Mouse (Mus musculus): ENCODE measurements at regions not wholly inside any gene's neighbourhood (a gene's known extent, or its start where the extent isn't known, plus 50 kb on each side); places are given as distances from the start of the nearest gene placed in this dataset.
"Not testable (repeated sequence)": the region's sequence is repeated elsewhere in the genome, so short reads cannot be mapped to it uniquely, and the experiment has no call there.

DNA sequence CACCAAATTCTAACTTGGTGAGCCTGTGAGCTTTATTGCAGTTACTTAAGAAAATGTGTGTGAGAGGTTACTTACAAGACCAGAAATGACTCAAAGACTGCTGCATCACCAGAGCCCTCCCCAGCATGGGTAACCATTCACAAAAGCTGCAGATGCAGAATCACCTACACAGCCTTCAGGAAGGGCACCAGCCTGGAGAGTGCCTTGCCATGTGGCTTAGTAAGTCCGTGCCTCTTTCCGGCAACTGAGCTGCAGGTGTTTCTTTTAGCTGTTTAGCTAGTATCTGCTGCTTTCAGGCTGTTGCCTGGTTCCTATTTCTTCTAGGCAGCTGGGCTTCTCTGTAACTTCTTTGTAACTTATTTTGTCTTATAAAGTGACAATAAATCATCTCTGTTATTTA, 213.2 kb upstream of the Stxbp6 start:
- DNase-seq (ENCODE audit: low spot score) = no peak

DNA sequence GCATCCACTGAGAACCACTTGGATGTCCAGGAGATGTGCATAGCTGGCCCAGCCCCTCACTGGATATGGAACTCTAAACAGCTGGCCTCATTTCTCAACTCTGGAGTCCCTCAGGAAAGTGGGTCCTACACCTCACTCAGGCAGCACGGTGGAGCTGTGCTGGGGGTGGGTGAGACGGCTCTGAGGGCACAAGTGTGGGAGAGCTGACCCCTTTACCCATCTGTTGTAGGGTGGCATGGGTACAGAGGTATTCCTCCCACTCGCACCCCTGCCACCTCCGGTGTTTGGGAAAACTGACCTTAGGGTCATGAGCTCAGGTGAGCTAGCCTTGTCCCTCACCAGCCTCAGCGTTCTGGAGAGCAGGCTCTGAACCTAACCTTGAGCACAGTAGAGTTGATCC, 181.8 kb upstream of the Stxbp6 start:
- DNase-seq (ENCODE audit: low spot score) = no peak

DNA sequence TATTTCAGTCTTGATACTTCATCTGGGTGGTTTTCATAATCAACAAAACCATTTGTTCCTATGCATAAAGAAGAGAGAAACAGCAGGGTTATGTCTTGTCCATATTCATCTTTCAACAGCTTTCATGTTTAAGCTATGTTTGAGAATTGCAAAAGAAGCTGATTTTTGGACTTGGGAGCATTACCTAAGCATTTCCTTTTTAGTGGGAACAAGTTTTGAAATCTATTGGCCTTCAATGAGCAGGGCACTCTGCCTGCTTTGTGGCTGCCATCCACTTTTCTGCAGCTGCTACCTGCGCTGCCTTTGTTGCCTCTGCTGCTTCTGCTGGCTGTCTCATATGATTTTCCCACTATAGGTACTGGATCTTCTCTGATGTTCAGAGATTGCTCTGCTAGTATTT, 136.6 kb upstream of the Stxbp6 start:
- no peak for DNase-seq (ENCODE audit: low spot score)

DNA sequence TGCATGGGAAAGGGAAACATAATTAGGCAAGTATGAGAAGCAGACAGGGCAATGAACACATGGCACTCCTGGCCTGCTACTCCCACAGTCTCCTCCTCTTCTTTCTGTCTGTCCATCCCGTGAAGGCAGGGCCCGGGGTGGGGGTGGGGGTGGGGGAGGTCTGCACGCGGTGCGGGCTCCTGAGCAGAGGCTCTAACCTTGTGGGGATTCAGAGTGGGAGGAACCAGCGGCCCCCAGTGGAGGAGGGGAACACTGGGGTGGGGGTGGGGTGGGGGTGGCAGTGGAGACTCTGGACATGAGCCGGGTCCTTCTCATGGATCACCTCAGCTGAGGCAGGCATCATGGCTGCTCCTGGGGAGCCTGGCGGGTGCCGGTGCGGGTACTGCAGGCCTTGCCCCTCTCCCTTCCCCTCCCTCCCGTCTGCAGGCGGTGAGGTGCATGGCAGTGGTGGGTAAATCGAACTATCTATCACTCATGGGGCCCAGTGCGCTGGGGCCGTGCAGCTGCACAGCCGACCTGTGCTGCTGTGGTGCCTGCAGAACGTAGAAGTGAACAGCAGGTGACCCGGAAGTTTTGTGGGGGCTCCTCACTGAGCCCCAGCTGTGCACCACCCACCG, 120.9 kb upstream of the Stxbp6 start:
- no peak for DNase-seq (ENCODE audit: low spot score)

DNA sequence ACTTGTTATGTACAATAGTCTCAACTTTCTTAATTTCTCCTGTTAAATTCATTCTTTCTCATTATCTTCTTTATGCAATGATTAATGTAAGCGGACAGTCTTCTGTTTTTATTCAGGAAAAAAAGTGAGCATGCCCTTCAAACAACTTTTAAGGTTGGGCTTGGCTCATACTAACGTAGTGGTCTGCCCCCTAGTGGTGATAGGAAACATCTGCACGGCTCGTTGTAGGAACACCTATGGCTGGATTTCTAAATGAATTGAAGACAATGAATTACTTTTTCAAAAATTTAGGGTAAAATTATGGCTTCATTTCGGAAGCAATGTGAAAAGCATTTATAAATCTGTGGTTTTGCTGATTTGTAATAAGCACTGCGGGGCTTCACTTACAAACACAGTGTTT, 112.6 kb upstream of the Stxbp6 start:
- no peak for DNase-seq (ENCODE audit: low spot score)

DNA sequence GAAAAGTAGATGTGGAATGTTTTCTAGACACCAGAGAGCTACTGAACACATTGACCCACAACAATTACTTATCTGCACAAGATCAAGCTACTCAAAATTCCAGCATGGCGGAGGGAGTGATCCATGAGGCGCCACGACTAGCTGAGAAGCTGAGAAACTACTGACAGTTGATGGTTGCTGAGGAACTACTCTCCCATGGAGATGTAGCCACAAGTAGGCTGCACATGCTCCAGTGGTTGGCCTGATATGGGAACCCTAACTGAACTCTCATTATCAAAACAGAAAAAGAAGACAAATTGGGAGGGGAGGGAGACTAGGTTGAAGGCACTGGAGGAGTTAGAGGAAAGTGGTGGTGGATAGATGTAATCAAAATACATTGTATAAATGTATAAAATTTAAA, 110.0 kb upstream of the Stxbp6 start:
- DNase-seq (ENCODE audit: low spot score) = no peak

DNA sequence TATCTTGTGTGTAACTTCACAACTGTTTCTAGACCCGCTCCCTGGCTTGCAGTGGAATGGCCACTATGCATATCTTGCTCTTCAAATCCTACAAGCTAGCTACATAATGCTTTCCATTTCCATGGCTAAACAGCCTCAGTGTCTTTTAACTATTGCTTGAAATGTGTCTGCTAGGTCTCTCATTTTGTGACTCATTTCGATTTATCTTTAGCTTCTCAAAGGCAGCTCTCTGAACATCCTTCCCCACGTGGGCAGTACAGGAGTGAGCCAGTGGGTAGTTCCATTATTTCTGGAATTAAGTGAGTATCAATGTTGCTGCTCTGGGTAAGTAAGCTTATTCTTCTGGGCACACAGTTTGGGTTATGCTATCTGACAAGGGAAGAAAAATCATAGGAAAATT, 102.9 kb upstream of the Stxbp6 start:
- no peak for DNase-seq (ENCODE audit: low spot score)

DNA sequence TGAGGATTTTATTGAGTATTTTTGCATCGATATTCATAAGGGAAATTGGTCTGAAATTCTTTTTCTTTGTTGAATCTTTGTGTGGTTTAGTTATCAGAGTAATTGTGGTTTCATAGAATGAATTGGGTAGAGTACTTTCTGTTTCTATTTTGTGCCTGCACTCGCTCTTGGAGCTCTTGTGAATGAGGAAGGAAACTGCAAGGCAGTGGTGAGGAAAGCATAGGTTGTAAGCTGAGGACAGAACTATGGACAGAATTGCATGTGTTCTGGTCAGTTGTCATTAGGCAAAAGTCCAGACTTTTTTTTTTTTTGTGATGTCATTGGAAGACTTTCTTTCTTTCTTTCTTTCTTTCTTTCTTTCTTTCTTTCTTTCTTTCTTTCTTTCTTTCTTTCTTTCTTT, 100.8 kb upstream of the Stxbp6 start:
- DNase-seq (ENCODE audit: low spot score) = not testable (repeated sequence)

DNA sequence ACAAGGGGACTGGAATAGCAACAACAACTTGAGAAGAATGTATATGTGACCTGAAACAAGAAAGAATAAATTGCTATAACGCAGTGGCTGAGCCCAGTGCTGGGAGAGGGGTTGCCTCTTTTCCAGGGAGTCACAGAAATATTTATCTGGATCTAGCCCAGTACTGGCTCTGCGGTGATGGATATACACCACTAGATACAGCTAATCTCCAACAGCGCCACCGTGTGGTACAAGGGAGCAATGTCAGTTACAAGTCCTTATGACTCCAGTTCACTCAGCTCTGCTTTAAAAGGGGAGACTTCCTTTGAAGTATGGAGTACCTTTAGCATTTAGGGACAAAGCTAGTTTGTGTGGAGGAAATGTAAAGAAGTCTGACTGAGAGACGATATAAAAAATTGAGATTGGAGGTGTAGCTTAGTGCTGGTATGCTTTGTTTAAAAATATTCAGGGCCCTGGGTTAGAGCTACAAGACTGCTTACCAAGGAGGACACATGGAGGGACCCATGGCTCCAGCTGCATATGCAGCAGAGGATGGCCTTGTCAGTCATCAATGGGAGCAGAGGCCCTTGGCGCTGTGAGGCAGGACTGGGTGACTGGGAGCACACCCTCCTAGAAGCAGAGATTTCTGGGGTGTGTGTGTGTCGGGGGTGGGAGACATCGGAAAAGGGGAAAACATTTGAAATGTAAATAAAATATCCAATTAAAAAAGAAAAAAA, 97.6 kb upstream of the Stxbp6 start:
- DNase-seq (ENCODE audit: low spot score) = peak; percentile 84

DNA sequence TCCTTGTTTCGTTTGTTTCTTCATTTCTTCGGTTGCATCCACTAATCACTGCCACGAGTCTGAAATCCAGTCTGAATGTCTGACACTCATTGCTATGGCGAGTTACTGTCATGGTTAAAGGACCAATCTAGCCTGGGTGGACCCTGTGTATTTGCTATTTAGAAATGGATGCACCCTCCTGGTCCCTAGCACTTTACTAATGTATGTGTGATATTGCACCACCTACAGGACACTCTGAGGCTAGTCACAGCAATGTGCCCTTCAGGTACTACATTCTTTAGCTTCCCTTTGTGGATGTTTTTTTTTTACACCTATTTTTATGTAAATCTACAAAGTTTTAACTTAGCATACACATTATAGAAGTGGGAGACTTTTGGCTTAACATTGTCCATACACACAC, 87.5 kb upstream of the Stxbp6 start:
- no peak for DNase-seq (ENCODE audit: low spot score)

DNA sequence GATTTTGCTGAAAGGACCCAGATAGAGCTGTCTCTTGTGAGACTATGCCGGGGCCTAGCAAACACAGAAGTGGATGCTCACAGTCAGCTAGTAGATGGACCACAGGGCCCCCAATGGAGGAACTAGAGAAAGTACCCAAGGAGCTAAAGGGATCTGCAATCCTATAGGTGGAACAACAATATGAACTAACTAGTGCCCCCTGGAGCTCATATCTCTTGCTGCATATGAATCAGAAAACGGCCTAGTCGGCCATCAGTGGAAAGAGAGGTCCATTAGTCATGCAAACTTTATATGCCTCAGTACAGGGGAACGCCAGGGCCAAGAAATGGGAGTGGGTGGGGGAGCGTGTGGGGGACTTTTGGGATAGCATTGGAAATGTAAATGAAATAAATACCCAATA, 87.1 kb upstream of the Stxbp6 start:
- DNase-seq (ENCODE audit: low spot score) = not testable (repeated sequence)

DNA sequence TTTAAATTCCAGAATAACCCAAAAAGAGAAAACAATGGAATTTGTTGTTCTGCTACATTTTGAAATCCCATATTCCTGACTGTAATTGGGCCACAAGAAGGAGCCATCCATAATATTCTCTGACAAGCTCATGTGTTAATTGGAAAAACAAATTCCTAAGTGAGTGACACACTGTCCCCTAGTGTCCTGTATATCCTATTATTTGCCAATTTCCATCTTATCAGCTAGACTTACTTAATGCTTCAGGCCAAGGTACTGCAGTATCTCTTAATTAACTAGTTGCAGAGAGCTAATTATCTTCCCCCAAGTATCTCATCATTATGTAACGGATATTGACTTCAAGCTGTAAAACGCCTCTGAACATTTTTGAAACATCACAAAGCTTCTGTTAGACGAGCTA, 84.5 kb upstream of the Stxbp6 start:
- DNase-seq (ENCODE audit: low spot score) = no peak

DNA sequence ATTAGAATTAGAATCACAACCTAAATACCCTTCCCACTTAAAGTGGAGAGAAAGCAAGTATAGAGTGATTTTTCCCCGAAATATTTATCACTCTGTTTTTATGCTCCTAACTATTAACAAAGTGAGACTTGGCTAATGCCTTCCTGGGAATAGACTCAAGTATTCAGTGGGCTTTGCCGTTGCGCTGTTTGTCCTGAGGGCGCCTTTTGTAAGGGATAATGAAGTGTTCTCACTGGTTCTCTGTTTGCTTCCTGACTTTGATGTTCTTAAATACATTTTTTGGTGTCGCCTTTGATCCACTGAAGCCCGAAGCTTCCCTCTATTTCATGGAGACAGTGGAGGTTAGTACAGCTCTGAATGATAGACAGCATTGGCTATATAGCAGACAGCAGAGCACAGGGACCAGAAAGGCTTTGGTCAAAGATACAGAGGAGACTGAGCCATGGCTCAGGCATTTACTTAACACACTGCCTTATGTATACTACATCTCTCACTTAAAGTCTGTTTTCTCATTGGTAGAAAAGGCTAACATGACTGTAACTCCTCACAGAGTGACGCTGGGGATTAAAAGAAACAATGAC, 63.0 kb upstream of the Stxbp6 start:
- no peak for DNase-seq (ENCODE audit: low spot score)

DNA sequence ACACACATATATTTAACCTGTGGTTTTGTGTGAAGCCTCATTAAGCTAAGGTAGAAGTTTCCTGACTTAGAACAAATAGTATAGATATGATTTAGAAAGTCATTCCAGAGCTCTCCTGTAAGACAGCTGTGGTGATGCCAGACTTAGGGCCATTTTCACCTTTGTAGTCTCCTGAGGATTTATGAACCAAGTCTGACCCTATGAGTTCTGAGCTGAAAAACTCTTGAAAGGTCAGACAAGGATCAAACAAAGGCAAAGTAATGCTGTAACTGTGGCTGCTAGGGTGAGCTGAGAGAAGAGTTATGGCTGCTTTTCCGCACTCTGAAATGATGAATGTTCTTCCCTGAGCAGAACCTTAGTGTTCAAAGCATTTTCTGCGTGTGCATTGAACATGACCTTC, 58.9 kb upstream of the Stxbp6 start:
- DNase-seq (ENCODE audit: low spot score) = no peak

DNA sequence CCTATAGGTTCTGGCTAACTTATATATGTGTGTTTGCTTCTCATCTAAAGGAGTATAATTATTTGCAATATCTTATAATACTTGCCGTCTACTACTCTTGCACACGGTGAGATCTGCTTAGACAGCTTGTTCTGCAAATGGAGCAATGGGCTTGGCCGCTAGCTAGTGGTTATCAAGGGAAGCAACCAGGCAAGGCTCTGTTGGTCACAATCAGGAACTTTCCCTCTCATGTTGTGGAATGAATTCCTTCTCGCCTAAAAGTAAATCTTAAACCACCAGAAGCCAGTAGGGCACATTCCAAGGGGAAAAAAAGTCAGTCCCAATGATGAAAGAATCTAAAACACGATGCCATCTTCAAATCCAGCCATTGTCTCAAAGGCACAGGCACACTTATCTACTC, 56.6 kb upstream of the Stxbp6 start:
- no peak for DNase-seq (ENCODE audit: low spot score)

DNA sequence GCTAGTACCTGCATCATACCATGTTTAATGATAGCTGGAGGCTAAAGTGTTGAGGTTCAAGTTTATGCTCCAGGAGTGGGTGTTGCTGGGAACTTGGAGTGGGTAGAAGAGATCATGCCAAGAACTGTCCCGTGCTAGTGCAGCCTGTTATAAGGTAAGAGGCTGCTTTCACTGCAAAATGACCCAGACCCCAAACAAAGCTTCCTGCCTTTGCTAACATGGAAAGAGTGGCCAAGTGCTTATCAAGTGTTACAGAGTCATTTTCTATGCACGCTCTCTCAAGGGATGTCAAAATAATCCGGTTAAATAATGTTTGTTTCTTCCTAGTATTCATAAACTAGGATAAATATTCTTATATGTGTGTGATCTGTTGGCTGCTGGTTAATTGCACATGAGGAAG, 51.4 kb upstream of the Stxbp6 start:
- no peak for DNase-seq (ENCODE audit: low spot score)
